Mouse (Mus musculus): Measurements from ENCODE around the gene Ccdc69.

Ccdc69 gene

DNA sequence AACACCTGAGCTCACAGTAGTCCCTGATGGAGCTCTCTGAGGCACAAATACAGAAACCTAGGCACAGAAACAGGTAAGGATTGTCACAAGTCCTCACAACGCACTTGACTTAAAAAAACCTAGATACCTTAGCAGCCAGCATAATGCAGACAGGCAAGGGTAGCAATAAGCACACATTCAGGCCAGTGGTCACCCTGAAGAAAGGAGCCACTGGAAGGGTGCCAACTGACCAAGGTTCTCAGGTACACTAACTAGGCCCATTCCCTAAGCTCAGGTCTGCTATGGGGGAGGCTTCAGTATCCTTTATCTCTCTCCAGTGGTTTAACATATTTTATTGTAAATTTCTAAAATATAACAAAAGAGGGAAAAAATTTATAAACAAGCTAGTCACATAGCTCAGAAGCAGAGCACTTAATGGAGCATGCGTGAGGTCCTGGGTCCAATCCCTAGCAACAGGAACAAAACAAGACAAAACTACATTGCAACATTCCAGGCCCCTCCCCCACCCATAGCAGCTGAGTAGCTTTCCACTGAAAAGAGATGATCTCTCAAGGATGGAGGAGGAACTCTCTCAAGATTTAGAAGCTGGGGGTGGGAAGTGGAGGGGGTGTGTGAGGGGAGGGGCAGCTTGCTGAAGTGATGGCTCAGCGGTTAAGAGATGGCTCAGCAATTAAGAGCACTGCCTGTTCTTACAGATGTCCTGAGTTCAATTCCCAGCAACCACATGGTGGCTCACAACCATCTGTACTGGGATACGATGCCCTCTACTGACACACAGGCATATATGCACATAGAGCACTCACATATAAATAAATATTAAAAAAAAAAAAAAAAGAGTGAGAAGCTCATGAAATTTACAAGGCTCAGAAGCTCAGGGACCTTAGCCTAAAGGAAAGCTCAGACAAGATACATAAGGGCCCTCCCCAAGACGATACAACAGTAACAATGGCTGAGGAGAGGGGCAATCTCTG is 65.1 kb downstream of the Ccdc69 start:
- in situ Hi-C loops (cut with MboI, MseI), result no loop called here

- in situ Hi-C loops (cut with MboI, MseI), result no loop called here
These were observed 66.5 kb downstream of the Ccdc69 start for GRCm38 (mm10) chr11:55011440-55011839.

GRCm38 (mm10) chr11:55008230-55008629 is 69.7 kb downstream of the Ccdc69 start:
- in situ Hi-C loops (cut with MboI, MseI), result no loop called here

DNA sequence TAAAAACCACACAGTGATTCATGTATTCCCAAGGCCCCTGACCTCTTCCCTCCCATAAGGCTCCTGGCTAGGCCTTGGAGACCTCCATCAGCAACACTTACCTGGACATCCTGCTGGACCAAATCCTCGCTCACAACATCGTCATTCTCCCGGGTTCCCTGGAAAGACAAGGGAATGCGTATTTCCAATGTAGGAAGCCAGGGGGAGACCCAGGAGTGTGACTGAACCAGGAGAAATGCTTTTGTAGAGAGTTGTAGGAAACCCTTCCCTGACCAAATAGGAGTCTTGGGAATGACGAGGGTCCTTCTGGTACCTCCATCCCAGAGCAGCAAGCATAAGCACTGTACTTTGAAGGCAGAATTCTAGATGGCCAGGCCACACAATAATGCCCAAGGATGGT is 72.2 kb downstream of the Ccdc69 start:
- in situ Hi-C loops (cut with MboI, MseI), result no loop called here

DNA sequence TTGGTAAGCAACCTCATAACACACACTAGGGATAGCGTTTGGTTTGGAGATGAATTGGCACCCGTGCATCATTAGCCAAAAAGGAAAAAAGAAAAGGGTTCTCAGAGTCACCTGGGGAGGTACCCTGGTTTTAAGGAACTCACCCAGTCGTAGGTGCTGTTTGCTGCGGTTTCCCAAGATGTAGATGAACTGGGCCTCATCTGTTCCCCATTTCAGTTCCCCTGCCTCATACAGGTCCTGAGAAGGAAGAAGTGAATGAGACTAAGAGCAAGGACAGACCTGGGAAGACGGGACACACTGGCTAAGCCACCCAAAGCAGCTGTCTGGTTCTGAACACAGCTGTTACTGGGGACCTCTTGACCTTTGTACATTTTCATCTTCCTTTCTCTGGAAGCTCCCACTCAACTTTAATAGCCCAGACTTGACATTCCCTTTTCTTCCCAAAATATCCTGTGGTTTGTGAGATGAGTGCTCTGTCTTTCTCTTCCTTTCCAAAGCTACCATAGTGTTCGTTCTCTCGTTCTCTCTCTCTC is 72.9 kb downstream of the Ccdc69 start:
- in situ Hi-C loops (cut with MboI, MseI), result loop anchor here (5.0 kb wide), 1 partner anchor 37 kb away; no protein-coding TSS in a partner anchor
